ENCODE assay signal across 24 mouse cellular contexts in genomic region chr12:13052164-13052563, GRCm38 (mm10).
DNase-seq lines count a peak whose midpoint lies in the region; ATAC-seq lines count a peak whose summit lies in the region.
"Had no signal": no experiment of that assay in that cellular context is flagged by ENCODE, and none has a peak within 500 bp of the region (broad histone marks: within the 10 kb centered on the region; RNA-seq: fewer than 3 reads in every experiment).

No protein-coding gene starts in this region.

- H3K4me1 ChIP-seq in forebrain, embryonic 14.5 days (ENCODE audit: control insufficient read depth, insufficient read depth, low read length) = no peaks in the 10 kb centered on the region
- H3K4me1 ChIP-seq in forebrain, embryonic 12.5 days = peaks cover 11% of the 10 kb centered on the region
- H3K4me1 ChIP-seq in midbrain, embryonic 16.5 days (ENCODE audit: control insufficient read depth, insufficient read depth, low read length) = peaks cover 12% of the 10 kb centered on the region
- H3K4me1 ChIP-seq in midbrain, embryonic 10.5 days = peaks cover 29% of the 10 kb centered on the region
- peaks cover 76% of the 10 kb centered on the region for H3K4me1 ChIP-seq in embryonic facial prominence, embryonic 10.5 days
- peaks cover 85% of the 10 kb centered on the region for H3K4me1 ChIP-seq in limb, embryonic 10.5 days

- H3K27ac ChIP-seq in forebrain, embryonic 14.5 days (ENCODE audit: low read depth, low read length) = no peak overlapping the region
- H3K27ac ChIP-seq in forebrain, embryonic 12.5 days = no peak overlapping the region
- no peak overlapping the region for H3K27ac ChIP-seq in midbrain, embryonic 16.5 days (ENCODE audit: low read length)
- H3K27ac ChIP-seq in midbrain, embryonic 10.5 days (replicated peaks) = no peak overlapping the region
- H3K27ac ChIP-seq in embryonic facial prominence, embryonic 10.5 days (replicated peaks) = peak overlapping the region; percentile 57; the same call in 1 of the 2 replicates
- H3K27ac ChIP-seq in limb, embryonic 10.5 days = peak overlapping the region; percentile 75; the same call in 1 of the 2 replicates
- H3K27ac ChIP-seq: embryonic facial prominence, embryonic 15.5 days; hindbrain, embryonic 13.5 days had no signal

- no peaks in the 10 kb centered on the region for H3K9me3 ChIP-seq in forebrain, embryonic 14.5 days (replicated peaks; ENCODE audit: control insufficient read depth, low read length)
- H3K9me3 ChIP-seq in forebrain, embryonic 12.5 days = no peaks in the 10 kb centered on the region
- no peaks in the 10 kb centered on the region for H3K9me3 ChIP-seq in midbrain, embryonic 16.5 days (replicated peaks; ENCODE audit: control insufficient read depth, low read length, poor library complexity, severe bottlenecking)
- H3K9me3 ChIP-seq in midbrain, embryonic 10.5 days (replicated peaks) = no peaks in the 10 kb centered on the region
- H3K9me3 ChIP-seq in embryonic facial prominence, embryonic 10.5 days = no peaks in the 10 kb centered on the region
- H3K9me3 ChIP-seq in limb, embryonic 10.5 days (replicated peaks) = no peaks in the 10 kb centered on the region
- H3K9me3 ChIP-seq: embryonic facial prominence, embryonic 12.5 days; embryonic facial prominence, embryonic 15.5 days; G1E; hindbrain, embryonic 13.5 days had no signal

- no peak overlapping the region for H3K4me3 ChIP-seq in forebrain, embryonic 14.5 days (ENCODE audit: low read depth, low read length)
- no peak overlapping the region for H3K4me3 ChIP-seq in forebrain, embryonic 12.5 days (replicated peaks)
- H3K4me3 ChIP-seq in midbrain, embryonic 16.5 days (ENCODE audit: low read depth, low read length) = no peak overlapping the region
- no peak overlapping the region for H3K4me3 ChIP-seq in midbrain, embryonic 10.5 days
- no peak overlapping the region for H3K4me3 ChIP-seq in embryonic facial prominence, embryonic 10.5 days
- H3K4me3 ChIP-seq in limb, embryonic 10.5 days = no peak overlapping the region
- H3K4me3 ChIP-seq: embryonic facial prominence, embryonic 12.5 days; embryonic facial prominence, embryonic 15.5 days; hindbrain, embryonic 13.5 days had no signal

- H3K9ac ChIP-seq in forebrain, embryonic 14.5 days (ENCODE audit: low read length) = no peak overlapping the region
- H3K9ac ChIP-seq in forebrain, embryonic 12.5 days = no peak overlapping the region
- H3K9ac ChIP-seq in midbrain, embryonic 16.5 days (ENCODE audit: low read depth, low read length) = no peak overlapping the region; the same call in 1 of the 2 replicates
- H3K9ac ChIP-seq: embryonic facial prominence, embryonic 12.5 days; embryonic facial prominence, embryonic 15.5 days; hindbrain, embryonic 13.5 days had no signal

- WGBS in forebrain, embryonic 14.5 days = 26% methylated on average over 6 of the region's 6 CpGs
- WGBS in forebrain, embryonic 12.5 days = 33% methylated on average over 6 of the region's 6 CpGs
- 46% methylated on average over 6 of the region's 6 CpGs for WGBS in midbrain, embryonic 16.5 days
- WGBS in midbrain, embryonic 10.5 days = 83% methylated on average over 6 of the region's 6 CpGs
- 74% methylated on average over 6 of the region's 6 CpGs for whole genome bisulfite sequencing in embryonic facial prominence, embryonic 10.5 days
- WGBS in limb, embryonic 10.5 days = 78% methylated on average over 6 of the region's 6 CpGs

- H3K4me2 ChIP-seq in forebrain, embryonic 14.5 days (ENCODE audit: low read length) = no peak overlapping the region
- no peak overlapping the region for H3K4me2 ChIP-seq in forebrain, embryonic 12.5 days
- H3K4me2 ChIP-seq in midbrain, embryonic 16.5 days (ENCODE audit: low read length) = no peak overlapping the region
- H3K4me2 ChIP-seq: embryonic facial prominence, embryonic 12.5 days; embryonic facial prominence, embryonic 15.5 days; heart, embryonic 11.5 days; hindbrain, embryonic 13.5 days had no signal

- no peaks in the 10 kb centered on the region for H3K27me3 ChIP-seq in forebrain, embryonic 14.5 days (replicated peaks; ENCODE audit: control insufficient read depth, insufficient read depth, low read length)
- H3K27me3 ChIP-seq in forebrain, embryonic 12.5 days = 0 out of 2 replicates have a peak, but pooled peaks cover 7% of the 10 kb centered on the region
- H3K27me3 ChIP-seq in midbrain, embryonic 16.5 days (ENCODE audit: control insufficient read depth, insufficient read depth, low read depth, low read length) = no peaks in the 10 kb centered on the region
- H3K27me3 ChIP-seq in midbrain, embryonic 10.5 days (ENCODE audit: low read depth, poor library complexity, severe bottlenecking) = peaks cover 4% of the 10 kb centered on the region
- no peaks in the 10 kb centered on the region; the same call in 1 of the 2 replicates for H3K27me3 ChIP-seq in embryonic facial prominence, embryonic 10.5 days (replicated peaks; ENCODE audit: low read depth, poor library complexity, severe bottlenecking)
- no peaks in the 10 kb centered on the region for H3K27me3 ChIP-seq in limb, embryonic 10.5 days (ENCODE audit: low read depth, poor library complexity, severe bottlenecking)
- H3K27me3 ChIP-seq: CH12.LX; embryonic facial prominence, embryonic 12.5 days; embryonic facial prominence, embryonic 15.5 days; hindbrain, embryonic 13.5 days had no signal

- DNase-seq in forebrain, embryonic 14.5 days (ENCODE audit: low spot score) = no peak
- no peak for DNase-seq in midbrain, embryonic 10.5 days (ENCODE audit: low spot score)
- no peak for DNase-seq in embryonic facial prominence, embryonic 10.5 days (ENCODE audit: low spot score)
- DNase-seq in limb, embryonic 10.5 days (ENCODE audit: low spot score) = no peak
- DNase-seq in MN1 (ENCODE audit: low spot score) = no peak
- DNase-seq: adrenal gland, adult 8-10 months; adrenal gland, postnatal 25 days; B cell, adult 2 months; cerebellum, adult 18-20 months; cerebellum, adult 9-10 months; cerebellum, postnatal 14 days; gastrocnemius, postnatal 14 days; kidney, adult 18-20 months had no signal

- ATAC-seq in forebrain, embryonic 14.5 days = peak; percentile 68; the same call in 1 of the 2 replicates
- ATAC-seq in forebrain, embryonic 12.5 days (ENCODE audit: low FRiP score) = no peak; the same call in 1 of the 2 replicates
- ATAC-seq in midbrain, embryonic 16.5 days = peak; percentile 18; the same call in 1 of the 2 replicates
- ATAC-seq: hindbrain, embryonic 16.5 days; inflammation-experienced regulatory T-cells, adult 6 months; intestine, embryonic 16.5 days had no signal

- H3K36me3 ChIP-seq in forebrain, embryonic 14.5 days (ENCODE audit: control insufficient read depth, insufficient read depth, low read length) = no peaks in the 10 kb centered on the region
- H3K36me3 ChIP-seq in forebrain, embryonic 12.5 days (replicated peaks) = no peaks in the 10 kb centered on the region
- no peaks in the 10 kb centered on the region for H3K36me3 ChIP-seq in midbrain, embryonic 16.5 days (ENCODE audit: control insufficient read depth, insufficient read depth, low read length)
- H3K36me3 ChIP-seq in midbrain, embryonic 10.5 days = no peaks in the 10 kb centered on the region
- H3K36me3 ChIP-seq in embryonic facial prominence, embryonic 10.5 days (replicated peaks) = no peaks in the 10 kb centered on the region
- no peaks in the 10 kb centered on the region for H3K36me3 ChIP-seq in limb, embryonic 10.5 days
- H3K36me3 ChIP-seq: embryonic facial prominence, embryonic 12.5 days; embryonic facial prominence, embryonic 15.5 days; G1E; hindbrain, embryonic 13.5 days had no signal

Comparison
In these comparisons a context has a peak if more than half of its experiments do, and no peak if none do; other contexts are left out.
1. H3K27ac ChIP-seq: peak in embryonic facial prominence, embryonic 10.5 days (single experiment) and limb, embryonic 10.5 days (single experiment); none in forebrain, embryonic 14.5 days (single experiment), forebrain, embryonic 12.5 days (single experiment), midbrain, embryonic 16.5 days (single experiment) and midbrain, embryonic 10.5 days (single experiment).